Mouse (Mus musculus) urinary bladder, postnatal 25 days (tissue): ENCODE data around the gene Fbln2.
"Not testable (repeated sequence)": the region's sequence is repeated elsewhere in the genome, so short reads cannot be mapped to it uniquely, and the experiment has no call there.

Experiments used
- DNase-seq: peaks from one replicate; pipeline ENCODE4 v3.0.0; 2022; ENCODE audit warnings: low spot score

Gene Fbln2

DNA sequence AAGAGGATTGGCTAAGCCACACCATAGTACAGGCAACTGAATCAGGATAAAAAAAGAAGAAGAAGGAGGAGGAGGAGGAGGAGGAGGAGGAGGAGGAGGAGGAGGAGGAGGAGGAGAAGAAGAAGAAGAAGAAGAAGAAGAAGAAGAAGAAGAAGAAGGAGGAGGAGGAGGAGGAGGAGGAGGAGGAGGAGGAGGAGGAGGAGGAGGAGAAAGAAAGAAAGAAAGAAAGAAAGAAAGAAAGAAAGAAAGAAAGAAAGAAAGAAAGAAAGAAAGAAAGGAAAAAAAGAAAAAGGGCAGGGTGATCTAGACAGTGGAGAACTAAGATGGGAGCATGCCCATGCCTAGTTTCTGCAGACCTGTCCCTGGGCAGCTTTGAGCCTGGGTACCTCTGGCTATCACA lies at the start of gene Fbln2:
Fbln2 (plus strand) TSS at position 301 of the 400 bp plus-strand sequence.
- not testable (repeated sequence) for DNase-seq

DNA sequence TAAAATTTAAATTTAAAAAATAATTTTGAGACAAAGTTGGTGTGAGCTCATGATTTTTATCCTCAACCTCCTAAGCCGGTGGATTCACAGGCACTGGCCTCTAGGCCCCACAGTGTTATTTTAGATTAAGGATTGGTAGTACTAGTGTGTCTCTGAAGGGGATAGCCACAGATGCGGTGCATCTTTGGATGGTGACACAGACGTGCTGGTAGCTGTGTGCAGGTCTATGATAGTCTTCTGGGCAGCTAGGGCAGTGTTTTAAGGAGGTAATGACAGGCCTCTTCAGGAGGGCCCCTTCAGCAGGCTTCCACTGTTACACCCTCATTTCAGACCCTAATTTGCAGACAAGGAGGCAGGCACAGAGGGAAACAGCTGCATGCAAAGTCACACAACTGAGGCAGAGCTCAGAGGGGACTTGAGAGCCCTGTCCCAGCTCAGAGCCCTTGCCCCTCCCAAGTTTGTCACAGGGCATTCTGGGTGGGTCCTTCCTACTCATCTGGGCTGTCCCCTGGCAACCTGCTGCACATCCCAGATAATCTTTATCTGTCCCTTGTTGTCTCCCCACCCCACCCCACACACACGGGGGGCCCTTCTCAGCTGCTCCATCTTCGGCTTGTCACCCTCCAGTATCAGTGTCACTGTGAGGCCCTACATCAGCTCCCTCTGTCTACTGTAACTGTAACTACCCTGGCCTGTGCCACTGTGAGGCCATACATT lies 48.9 kb upstream of the Fbln2 start:
- no peak for DNase-seq

DNA sequence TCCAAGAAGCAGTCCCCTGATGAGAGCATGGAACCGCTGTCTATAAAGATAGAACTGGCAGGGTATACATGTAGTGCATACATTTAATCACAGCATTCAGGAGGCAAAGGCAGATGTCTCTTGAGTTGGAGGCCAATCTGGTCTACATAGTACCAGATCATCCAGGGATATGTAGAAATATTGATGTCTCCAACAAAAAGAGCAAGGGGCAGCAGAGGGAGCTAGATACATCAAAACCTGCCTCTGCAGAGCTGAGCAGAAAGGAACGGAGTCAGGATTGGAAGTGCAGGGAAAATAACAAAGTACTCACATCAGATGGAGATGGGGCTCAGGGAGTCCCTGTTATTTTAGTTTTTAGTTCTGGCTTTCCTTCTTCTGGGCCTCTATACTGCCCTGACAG lies 47.7 kb upstream of the Fbln2 start:
- DNase-seq = no peak

DNA sequence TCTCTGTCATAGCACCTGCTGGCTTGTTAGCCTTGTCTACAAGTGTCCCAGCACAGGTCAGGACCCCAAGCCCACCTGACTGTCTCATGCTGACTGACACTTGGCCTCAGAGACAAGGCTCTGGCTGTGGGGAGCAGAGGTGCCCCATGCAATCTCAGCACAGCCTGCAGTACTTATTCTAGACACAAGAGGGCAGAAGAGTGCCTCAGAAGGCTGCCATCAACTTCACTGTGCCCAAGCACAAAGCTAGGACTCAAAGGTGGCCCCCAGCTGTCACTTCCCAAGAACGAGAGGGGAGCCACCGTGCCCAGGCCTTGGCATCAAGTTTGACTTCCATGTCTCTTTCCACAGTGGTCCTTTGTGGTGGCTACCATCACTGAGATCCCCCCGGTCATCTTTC lies 47.0 kb upstream of the Fbln2 start:
- peak; percentile 56 for DNase-seq

DNA sequence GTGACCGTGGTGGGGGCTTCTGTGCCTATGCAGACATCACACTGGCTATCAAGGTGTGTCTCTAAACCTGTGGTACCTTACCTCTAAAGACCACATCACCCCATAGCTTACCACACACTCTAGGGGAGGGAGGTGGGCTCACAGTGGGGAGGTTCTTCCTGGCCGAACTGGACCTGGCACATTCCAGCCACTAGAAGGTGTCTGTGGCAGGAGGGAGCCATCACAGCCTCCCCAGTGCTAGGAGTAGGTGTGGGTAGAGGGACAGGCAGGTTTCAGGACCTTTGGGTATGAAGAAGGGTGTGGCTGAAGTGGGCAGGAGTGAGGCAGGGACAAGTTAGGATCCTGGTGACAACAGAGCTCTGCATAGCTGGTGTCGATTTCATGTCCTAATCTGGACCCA lies 44.4 kb upstream of the Fbln2 start:
- DNase-seq = no peak

DNA sequence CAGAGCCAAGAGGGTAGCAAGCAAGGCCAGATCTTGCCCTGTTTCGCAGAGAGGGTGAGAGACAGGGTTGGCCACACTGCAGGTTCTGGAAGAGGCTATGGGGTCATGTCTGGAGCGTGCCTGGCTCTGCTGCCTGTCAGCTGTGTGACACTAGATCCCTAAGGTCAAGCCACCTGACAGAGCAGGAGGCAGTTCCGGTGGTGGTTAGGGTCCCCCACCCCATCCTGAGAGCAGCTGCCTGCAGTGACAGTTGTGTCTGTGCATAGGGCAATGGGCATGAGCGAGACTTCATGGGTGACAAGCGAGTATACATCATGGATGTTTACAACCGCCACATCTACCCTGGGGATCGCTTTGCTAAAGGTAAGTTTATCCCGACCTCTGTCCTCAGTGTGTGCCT lies 43.1 kb upstream of the Fbln2 start:
- DNase-seq = no peak

DNA sequence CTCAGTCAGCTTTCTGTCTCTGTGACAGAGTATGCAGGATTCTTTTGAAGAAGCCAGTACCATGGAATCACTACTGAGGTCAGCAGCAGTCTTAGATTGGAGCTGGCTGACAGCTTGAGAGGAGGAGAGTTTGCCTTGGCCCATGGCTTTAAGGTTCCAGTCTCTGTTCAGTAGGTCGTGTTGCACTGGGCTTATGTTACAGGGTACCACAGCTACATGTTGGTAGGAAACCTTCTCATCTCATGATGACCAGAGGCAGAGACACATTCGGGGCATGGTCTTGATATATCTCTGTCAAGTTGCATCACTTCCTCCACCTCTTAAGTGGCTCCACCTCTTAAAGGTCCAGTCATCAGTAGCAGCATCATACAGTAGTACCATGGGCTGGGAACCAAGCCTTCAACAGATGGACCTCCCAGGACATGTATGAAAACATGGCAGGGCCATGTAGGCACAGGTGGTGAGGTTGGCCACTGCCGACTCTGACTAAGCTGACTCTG lies 40.8 kb upstream of the Fbln2 start:
- no peak for DNase-seq

DNA sequence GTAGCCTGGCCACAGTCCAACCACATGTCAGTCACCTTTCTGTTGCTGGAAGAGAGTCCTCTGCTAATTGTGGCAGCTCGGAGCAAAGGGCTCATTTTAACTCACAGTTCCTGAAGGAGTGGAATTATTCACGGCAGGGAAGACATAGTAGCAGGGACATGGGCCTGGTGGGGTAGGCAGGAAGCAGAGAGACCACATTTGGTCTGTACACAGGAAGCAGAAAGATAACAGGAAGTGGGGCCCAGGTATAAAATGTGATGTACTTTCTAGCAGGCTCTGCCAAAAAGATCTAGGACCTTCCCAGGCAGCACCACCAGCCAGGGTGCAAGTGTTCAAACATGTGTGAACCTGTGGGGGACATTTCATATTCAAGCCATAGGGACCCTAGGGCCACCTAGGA lies 39.9 kb upstream of the Fbln2 start:
- DNase-seq = no peak

DNA sequence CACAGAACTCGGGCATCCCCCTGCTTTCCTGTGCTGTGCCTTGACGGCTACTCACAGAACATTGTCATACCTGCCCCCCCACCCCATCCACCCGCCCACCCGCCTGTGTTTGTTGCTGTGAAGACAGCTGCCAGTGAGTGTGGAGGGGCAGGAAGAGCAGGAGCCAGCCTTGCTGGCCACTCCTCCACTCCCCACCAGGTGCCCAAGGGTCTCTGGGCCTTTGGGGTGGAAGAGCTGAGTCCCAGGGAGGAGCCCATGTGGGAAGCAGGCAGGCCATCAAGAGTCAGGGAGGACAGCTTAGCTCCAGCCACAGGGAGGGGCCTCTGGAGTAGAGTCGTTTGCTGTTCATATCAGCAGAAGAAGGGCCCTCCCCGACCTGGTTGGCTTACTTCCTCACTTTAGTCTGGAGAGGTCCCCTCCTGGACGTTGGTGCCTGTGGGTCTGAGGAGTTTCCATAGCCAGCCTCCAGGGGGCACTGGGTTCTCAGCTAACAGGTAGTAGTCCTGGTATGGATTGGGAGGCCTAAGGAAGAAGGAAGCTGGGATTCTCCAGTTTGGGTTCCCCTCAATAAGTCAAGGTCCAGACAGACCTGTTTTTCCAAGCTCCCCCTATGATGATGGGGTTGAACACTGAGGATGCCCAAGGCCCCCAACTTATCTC lies 38.9 kb upstream of the Fbln2 start:
- DNase-seq = peak; percentile 49

DNA sequence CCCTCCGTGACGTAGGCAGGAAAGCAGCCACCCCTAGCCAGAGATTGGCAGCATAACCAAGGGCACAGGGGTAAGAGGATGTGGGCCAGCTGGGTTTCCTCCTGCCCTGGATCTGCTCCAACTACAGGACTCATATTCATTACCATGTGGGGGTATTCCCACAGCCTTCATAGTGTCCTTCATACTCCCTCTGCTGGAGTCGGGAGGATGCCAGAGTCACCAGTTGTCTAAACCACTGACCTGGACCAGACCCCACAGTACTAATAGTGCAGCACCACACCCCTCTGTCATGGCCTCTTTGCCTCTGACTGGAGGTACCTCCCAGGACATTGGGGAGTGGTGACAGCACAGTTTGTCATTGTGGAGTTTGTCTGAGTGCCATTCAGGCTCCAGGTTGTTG lies 38.0 kb upstream of the Fbln2 start:
- no peak for DNase-seq

DNA sequence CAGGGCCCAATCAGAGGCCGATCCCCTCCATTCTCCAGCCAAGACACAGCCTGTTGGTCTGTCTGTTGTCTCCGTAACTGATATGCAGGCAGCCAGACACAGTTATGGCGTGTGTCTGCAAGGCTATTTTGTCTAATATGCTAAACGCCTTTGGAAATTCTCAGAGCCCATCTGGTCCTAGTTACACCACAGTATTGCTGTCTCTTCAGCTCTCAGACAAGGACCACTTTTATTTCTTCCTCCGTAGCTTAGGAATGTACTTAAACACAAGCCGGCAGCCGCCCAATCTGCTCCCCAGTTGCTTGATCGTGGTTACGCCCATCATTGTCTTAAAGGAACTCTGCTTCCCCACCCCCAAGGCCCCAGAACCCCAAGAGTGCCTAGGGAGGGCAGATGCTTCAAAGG lies 31.5 kb upstream of the Fbln2 start:
- no peak for DNase-seq

DNA sequence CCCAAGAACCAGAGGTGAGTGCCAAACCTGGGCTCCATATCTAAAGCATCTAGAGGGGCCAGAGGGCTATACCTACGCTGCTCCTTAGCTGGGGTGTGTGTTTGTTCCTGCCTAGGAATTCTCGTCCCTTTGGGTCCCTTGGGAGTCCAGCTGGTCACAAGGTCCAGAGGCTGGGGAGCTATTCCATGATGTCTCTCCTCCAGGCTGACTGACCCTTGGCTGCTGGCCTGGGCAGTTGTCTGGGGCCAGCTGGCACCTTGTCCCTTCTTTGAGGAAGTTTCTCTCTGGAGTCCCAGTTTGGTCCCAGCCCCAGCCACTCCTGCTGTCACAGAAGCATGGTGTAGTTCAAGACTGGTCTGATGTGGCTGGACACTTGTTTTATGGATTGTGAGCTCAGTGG lies 30.9 kb upstream of the Fbln2 start:
- peak; percentile 31 for DNase-seq

DNA sequence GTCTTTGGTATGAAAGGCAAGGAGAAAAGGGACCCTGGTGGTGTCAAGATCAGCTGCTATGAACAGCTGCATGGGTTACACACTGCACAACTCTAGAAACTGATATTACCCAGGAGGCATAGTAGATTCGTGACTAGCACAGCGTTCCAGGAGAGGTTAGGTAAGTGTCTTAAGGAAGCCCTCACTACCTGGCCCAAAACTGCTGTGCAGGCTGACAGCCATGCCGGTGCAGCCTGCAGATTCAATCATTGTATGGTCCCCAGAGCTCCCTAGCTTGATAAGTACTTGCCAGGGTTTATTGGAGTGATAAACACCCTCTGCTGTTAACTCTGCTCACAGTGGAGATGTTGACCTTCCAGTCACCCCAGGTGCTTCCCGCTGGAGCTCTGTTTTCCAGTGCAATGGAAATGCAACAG lies 30.2 kb upstream of the Fbln2 start:
- no peak for DNase-seq

DNA sequence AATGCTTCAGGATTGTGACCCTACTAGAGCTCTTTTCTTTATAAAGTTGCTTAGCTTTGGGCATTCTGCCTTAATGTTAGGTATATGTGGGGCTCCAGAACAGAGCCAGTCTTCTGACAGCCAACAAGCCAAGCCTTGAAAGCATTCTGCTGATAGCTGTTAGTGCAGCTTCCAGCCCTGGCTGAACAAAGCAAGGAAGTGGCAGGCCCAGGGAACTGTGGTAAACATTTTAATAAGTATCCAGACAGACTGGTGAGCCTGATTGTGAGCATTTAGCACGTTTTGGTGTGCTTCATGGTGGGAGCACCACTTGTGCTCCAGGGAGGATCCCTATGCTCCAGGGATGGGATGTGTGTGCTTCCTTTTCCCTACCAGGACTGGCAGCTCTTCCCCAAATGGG lies 29.2 kb upstream of the Fbln2 start:
- no peak for DNase-seq

DNA sequence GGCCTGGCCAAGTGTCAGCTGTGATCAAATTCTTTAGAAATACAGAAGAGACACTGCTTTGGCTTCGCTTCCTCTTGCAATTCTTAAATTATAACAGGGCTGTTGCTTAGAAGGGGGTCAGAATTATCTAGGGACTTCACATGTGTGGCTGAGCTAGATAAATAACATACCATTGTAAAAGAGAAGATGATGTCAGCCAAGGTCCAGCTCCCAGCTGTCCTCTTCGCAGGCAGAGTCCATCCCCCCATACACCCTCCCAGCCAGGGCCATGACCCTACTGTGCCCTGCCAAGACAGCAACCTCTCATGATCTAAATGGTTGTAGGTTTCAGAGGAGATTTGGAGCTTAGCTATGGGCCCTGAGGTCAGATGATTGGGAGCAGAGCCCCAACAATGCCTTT lies 28.3 kb upstream of the Fbln2 start:
- no peak for DNase-seq

DNA sequence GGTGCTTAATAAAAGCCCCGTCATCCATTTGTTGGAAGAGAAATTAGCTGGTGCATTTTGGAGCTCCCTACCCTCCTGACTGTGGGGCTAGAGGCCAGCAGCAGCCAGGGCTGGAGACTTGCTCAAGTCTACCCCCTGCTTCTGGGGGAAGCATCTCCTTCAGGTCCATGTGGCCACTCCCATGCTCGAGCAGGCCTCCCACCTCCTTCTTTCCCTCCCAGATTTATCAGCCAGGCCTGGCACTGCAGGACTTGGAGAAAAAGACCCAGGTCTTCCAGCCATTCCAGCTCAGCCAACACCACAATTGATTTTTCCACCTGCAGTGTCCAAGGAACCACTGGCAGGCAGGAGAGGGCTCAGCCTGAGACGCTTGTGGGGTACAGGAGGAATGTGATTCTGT lies 27.5 kb upstream of the Fbln2 start:
- DNase-seq = no peak

DNA sequence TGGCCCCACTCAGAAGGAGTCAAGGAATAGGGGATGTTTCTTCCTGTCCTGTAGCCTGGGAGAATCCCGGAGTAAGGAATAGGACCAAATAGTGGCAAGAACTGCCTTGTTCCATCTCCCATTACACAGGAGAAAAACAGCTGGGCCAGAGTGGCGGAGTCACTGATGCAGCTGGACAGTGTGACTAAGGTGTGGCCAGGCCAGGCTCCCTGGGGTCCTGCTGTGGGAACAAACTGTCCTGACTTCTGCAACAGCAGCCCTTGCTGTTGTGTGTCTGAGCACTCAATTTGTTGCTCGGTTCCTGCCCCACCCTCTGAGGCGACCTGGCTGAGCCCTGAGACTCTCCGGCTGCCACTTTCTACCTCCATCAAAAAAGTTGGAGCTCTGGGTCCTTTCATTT lies 26.8 kb upstream of the Fbln2 start:
- no peak for DNase-seq

DNA sequence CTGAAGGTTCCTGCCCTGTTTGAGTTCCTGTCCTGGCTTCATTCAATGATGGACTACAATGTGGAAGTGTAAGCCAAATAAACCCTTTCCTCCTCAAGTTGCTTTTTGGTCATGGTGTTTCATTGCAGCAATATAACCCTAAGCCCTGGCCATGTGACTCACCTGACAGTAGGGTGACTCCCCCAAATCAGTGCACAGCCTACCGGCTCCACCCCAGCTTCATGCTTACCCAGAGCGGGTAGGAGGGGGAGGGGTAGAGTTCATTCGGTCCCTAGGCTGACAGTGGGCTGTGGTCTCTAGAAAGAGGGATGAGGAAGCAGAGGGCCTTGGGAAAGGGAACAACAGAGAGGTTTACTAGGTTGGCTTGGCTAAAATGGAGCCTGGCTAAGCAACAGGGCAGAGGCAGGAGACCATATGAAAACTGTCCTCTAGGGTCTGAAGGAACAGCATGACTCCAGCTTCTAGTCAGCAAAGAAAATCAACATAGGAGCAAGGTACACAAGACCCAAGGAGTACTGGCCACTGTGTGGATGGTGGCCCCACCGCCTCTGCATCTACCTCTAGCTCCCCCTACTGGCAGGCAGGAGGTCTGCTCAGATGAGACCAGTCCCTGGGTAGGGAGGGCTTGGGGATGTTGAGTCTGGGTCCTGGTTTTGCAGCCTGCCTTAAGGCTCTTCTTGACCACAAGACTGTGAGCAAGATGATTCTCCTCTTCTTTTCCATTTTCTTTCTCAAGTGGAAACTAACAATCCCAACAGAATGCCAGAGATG lies 25.9 kb upstream of the Fbln2 start:
- no peak for DNase-seq

DNA sequence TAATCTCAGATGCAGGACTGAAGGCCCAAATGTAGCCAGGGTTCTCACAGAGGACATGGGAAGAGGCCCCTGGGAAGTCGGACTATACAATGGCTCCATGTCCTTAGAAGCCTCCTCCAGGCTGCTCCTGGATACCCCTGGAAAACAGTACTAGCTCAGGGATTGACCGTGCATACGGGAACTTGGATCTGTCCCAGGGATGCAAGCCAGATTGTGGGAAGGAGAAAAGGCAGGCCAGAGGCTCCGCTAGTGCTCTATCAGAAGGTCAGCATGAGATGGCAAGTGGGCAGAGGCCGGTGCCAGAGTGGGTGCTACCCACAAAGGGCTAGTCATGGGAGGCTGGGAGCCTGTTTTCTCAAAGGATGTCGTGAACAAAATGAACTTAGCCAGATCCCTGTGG lies 25.3 kb upstream of the Fbln2 start:
- no peak for DNase-seq

DNA sequence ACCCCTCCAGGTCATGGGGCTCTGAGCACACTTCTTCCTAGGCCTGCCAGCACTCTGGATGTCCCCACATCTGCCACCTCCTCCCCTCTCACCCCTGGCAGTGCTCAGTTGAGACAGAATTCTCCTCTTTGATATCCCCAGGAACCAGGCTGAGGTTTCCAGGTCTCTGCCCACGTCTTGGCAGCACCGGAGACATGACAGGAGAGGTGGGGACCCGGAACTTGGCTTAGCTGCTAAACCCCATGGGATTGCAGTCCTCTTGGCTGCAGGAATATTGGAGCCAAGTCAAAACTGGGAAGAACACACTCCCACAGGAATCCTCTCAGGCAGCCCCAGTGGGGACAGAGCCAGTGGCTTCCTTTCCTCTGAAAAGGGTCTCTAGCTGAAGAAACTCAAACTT lies 24.4 kb upstream of the Fbln2 start:
- no peak for DNase-seq

DNA sequence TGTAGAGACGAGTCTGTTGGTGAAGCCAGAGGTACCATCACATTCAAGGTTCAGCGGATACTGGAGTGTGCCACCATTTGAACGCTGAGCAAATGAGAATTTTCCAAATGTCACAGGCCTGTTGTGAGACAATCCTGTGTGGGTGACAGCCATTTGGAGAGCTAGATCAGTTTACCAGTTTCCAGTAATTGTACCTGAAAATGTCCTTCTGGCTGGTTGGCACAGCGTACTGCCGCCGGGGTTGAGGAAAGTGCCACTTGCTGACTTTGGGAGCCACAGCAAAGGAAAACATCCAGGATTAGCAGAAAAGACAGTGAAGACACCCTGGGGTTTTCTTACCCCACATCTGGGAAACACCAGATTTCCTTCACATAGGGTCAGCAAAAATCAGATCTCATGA lies 22.3 kb upstream of the Fbln2 start:
- DNase-seq = no peak

DNA sequence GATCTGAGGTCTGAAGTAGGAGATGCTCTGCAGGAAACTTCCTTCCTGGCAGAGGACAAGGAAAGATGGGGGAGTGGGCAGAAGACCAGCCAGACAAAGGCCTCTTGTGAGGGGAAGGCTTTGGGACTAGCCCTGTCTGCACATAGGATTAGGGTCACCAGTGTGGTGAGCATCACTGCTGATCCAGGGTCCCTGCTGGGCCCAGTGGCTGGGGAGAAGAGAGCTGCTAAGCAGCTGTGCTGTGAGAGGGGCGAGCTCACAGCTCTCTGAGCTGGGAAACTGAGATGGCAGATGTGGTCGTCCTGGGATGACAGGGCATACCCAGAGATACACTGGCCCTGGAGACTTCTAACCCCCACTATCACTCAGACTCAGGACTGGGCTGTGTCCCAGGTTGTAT lies 20.8 kb upstream of the Fbln2 start:
- no peak for DNase-seq

DNA sequence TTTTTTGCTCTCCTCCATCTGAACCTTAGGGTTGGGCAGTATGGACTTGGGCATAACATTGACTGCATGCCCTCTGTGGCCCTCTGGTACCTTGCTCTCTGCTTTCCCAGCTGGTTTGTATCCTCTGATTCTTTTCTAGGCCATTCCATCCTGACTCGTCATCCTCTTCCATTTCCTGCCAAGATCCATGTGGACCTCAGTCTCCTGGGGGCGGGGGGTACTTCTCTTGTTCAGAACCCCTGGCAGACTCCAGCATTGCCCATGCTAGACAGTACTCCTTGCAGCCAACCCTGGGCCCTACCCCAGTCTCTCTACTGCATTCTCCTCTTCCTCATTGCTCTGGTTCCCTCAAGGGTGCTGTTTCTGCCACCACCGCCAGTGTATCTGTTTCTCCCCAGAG lies 19.8 kb upstream of the Fbln2 start:
- no peak for DNase-seq
